Mouse (Mus musculus): ENCODE results near the gene Mllt3. TPM values are rescaled to one million over a fixed set of nuclear protein-coding genes. Genes with fewer than 3 reads are reported as not detected.
A peak's percentile ranks its signal among the peaks of the same experiment; 100 is the strongest.

Mllt3 gene
- polyA plus RNA-seq, 1 experiment from 2014 or later = 74.9 TPM

DNA sequence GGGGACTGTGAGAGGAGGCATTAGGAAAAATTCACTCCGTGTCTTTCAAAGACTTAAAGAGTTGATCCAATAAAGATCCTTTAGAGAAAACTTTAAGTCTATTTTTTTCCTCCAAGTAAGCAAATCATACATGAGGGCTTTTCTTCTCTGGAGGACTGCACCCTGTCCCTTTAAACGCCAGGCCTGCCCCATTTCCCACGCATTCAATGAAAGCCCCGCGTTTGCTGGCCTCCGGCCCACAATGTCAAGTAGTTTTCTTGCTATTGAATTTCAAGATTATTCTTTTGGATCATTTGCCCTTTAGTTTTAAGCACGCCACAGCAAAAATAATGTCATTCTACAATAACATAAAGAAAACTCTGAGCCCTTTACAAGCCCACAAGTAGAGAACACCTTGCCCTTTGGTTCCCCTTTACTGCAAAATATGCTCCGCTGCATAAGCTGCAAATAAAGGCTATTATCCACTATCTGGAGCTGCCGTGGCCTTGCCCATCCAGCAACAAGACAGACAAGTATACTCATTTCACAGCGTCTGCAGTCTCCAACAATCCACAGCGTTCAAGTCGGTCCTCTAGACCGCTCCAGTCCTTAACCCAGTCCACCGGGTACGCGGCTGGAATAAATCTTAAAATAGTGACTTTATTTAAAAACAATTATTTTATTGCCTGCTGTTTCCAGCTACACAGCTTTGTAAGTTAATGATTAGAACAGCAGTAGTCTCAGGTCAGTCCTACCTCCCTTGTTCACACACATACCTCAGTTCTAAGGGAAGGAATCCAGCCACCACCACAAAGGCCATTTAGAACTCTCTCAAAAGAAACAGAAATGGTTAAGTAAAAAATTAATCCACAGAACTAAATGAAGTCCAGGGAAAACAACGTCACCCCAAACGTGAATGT is 15.5 kb downstream of the Mllt3 start:
- no peak overlapping the region for H3K4me3 ChIP-seq (ENCODE audit: low read depth, low read length)
- no peak for ATAC-seq
- H3K36me3 ChIP-seq (ENCODE audit: control insufficient read depth, insufficient read depth, low read length) = no peaks in the 10 kb centered on the region
- H3K9me3 ChIP-seq (replicated peaks; ENCODE audit: control insufficient read depth, low read length, poor library complexity, severe bottlenecking) = no peaks in the 10 kb centered on the region
- H3K27ac ChIP-seq (ENCODE audit: low read length) = peak overlapping the region; percentile 51
- H3K9ac ChIP-seq (ENCODE audit: low read depth, low read length) = no peak overlapping the region
- H3K4me2 ChIP-seq (ENCODE audit: low read length) = peak overlapping the region; percentile 33
- H3K4me1 ChIP-seq (ENCODE audit: control insufficient read depth, insufficient read depth, low read length) = peaks cover 35% of the 10 kb centered on the region
- no peaks in the 10 kb centered on the region for H3K27me3 ChIP-seq (ENCODE audit: control insufficient read depth, insufficient read depth, low read depth, low read length)
- 21% methylated on average over 18 of the region's 18 CpGs for WGBS

DNA sequence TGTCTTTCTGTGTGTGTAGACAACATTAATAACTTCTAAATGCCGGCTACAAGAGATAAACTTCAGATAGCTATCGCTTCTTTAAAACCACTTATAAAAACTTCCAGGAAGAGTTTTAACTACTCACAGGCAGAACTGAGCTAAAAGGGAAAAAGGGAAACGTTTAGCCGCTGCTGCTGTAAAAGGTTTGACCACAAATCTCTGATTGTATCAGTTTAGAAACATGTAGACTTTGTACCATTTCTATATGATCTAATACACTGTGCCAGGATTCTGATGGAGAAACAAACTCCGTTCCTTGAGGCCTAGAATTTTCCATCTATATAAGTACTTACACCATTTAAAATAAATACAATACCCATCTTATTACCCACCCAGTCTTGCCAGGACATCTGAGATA is 17.4 kb downstream of the Mllt3 start:
- 88% methylated on average over 5 of the region's 5 CpGs for WGBS
- Histone ChIP-seq H3K4me3 (ENCODE audit: low read depth, low read length) (no peak overlapping the region), H3K4me1 (ENCODE audit: control insufficient read depth, insufficient read depth, low read length) (peaks cover 41% of the 10 kb centered on the region), H3K27me3 (ENCODE audit: control insufficient read depth, insufficient read depth, low read depth, low read length) (no peaks in the 10 kb centered on the region), H3K27ac (ENCODE audit: low read length) (no peak overlapping the region), H3K9ac (ENCODE audit: low read depth, low read length) (no peak overlapping the region), H3K4me2 (ENCODE audit: low read length) (no peak overlapping the region), H3K9me3 (replicated peaks; ENCODE audit: control insufficient read depth, low read length, poor library complexity, severe bottlenecking) (no peaks in the 10 kb centered on the region), H3K36me3 (ENCODE audit: control insufficient read depth, insufficient read depth, low read length) (no peaks in the 10 kb centered on the region)
- ATAC-seq = no peak

DNA sequence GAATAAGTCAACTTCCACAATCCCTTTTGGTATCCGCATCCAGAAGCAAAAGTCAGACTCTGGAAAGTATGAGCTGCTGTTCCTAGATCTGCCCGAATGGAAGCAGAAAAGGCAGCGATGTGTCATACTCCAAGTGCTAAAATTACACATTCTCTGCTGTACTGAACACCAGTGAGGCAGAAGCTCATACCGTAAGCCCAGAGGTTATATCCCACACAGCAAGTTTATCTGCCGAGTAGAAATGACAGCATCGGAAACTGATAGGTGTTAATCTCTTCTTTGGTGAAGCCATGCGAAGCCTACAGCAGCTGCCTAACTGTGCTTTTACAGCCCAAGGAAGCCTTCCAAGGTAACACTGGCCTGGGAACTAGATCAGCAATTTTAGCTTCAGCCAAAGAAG is 17.9 kb downstream of the Mllt3 start:
- Histone ChIP-seq H3K4me3 (ENCODE audit: low read depth, low read length) (no peak overlapping the region), H3K4me2 (ENCODE audit: low read length) (no peak overlapping the region), H3K9ac (ENCODE audit: low read depth, low read length) (no peak overlapping the region), H3K9me3 (replicated peaks; ENCODE audit: control insufficient read depth, low read length, poor library complexity, severe bottlenecking) (no peaks in the 10 kb centered on the region), H3K27me3 (ENCODE audit: control insufficient read depth, insufficient read depth, low read depth, low read length) (no peaks in the 10 kb centered on the region), H3K27ac (ENCODE audit: low read length) (no peak overlapping the region), H3K4me1 (ENCODE audit: control insufficient read depth, insufficient read depth, low read length) (peaks cover 39% of the 10 kb centered on the region), H3K36me3 (ENCODE audit: control insufficient read depth, insufficient read depth, low read length) (no peaks in the 10 kb centered on the region)
- no peak for ATAC-seq
- WGBS = 66% methylated on average over 7 of the region's 7 CpGs

GRCm38 (mm10) chr4:88012774-88013173 is 20.4 kb downstream of the Mllt3 start:
- peaks cover 36% of the 10 kb centered on the region for H3K4me1 ChIP-seq (ENCODE audit: control insufficient read depth, insufficient read depth, low read length)
- no peak overlapping the region for H3K4me3 ChIP-seq (ENCODE audit: low read depth, low read length)
- no peaks in the 10 kb centered on the region for H3K36me3 ChIP-seq (ENCODE audit: control insufficient read depth, insufficient read depth, low read length)
- 45% methylated on average over 4 of the region's 4 CpGs for WGBS
- no peaks in the 10 kb centered on the region for H3K9me3 ChIP-seq (replicated peaks; ENCODE audit: control insufficient read depth, low read length, poor library complexity, severe bottlenecking)
- H3K9ac ChIP-seq (ENCODE audit: low read depth, low read length) = no peak overlapping the region
- no peak overlapping the region for H3K27ac ChIP-seq (ENCODE audit: low read length)
- no peak for ATAC-seq
- H3K4me2 ChIP-seq (ENCODE audit: low read length) = no peak overlapping the region
- H3K27me3 ChIP-seq (ENCODE audit: control insufficient read depth, insufficient read depth, low read depth, low read length) = no peaks in the 10 kb centered on the region

- Histone ChIP-seq H3K4me3 (ENCODE audit: low read depth, low read length) (no peak overlapping the region), H3K9ac (ENCODE audit: low read depth, low read length) (no peak overlapping the region), H3K27me3 (ENCODE audit: control insufficient read depth, insufficient read depth, low read depth, low read length) (no peaks in the 10 kb centered on the region), H3K9me3 (replicated peaks; ENCODE audit: control insufficient read depth, low read length, poor library complexity, severe bottlenecking) (no peaks in the 10 kb centered on the region), H3K4me1 (ENCODE audit: control insufficient read depth, insufficient read depth, low read length) (peaks cover 31% of the 10 kb centered on the region), H3K36me3 (ENCODE audit: control insufficient read depth, insufficient read depth, low read length) (no peaks in the 10 kb centered on the region), H3K4me2 (ENCODE audit: low read length) (no peak overlapping the region), H3K27ac (ENCODE audit: low read length) (no peak overlapping the region)
- no peak for ATAC-seq
- WGBS = 65% methylated on average over 4 of the region's 4 CpGs
These were observed 21.1 kb downstream of the Mllt3 start for GRCm38 (mm10) chr4:88011870-88012572.

- Histone ChIP-seq H3K36me3 (ENCODE audit: control insufficient read depth, insufficient read depth, low read length) (no peaks in the 10 kb centered on the region), H3K27me3 (ENCODE audit: control insufficient read depth, insufficient read depth, low read depth, low read length) (no peaks in the 10 kb centered on the region), H3K4me2 (ENCODE audit: low read length) (no peak overlapping the region), H3K27ac (ENCODE audit: low read length) (no peak overlapping the region), H3K4me3 (ENCODE audit: low read depth, low read length) (no peak overlapping the region), H3K4me1 (ENCODE audit: control insufficient read depth, insufficient read depth, low read length) (peaks cover 29% of the 10 kb centered on the region), H3K9ac (ENCODE audit: low read depth, low read length) (no peak overlapping the region), H3K9me3 (replicated peaks; ENCODE audit: control insufficient read depth, low read length, poor library complexity, severe bottlenecking) (no peaks in the 10 kb centered on the region)
- WGBS = 90% methylated on average over 5 of the region's 5 CpGs
- ATAC-seq = no peak
These were observed 22.7 kb downstream of the Mllt3 start for GRCm38 (mm10) chr4:88010441-88010840.

- Histone ChIP-seq H3K27ac (ENCODE audit: low read length) (no peak overlapping the region), H3K4me1 (ENCODE audit: control insufficient read depth, insufficient read depth, low read length) (peaks cover 3% of the 10 kb centered on the region; the same call in 1 of the 2 replicates), H3K27me3 (ENCODE audit: control insufficient read depth, insufficient read depth, low read depth, low read length) (no peaks in the 10 kb centered on the region), H3K9me3 (replicated peaks; ENCODE audit: control insufficient read depth, low read length, poor library complexity, severe bottlenecking) (no peaks in the 10 kb centered on the region), H3K9ac (ENCODE audit: low read depth, low read length) (no peak overlapping the region), H3K4me3 (ENCODE audit: low read depth, low read length) (no peak overlapping the region), H3K4me2 (ENCODE audit: low read length) (no peak overlapping the region), H3K36me3 (ENCODE audit: control insufficient read depth, insufficient read depth, low read length) (peaks cover 5% of the 10 kb centered on the region; the same call in 1 of the 2 replicates)
- no peak for ATAC-seq
- WGBS = 89% methylated on average over 3 of the region's 3 CpGs
These were observed 27.4 kb downstream of the Mllt3 start for GRCm38 (mm10) chr4:88005801-88006200.

GRCm38 (mm10) chr4:88003159-88003948 is 29.8 kb downstream of the Mllt3 start:
- H3K36me3 ChIP-seq (ENCODE audit: control insufficient read depth, insufficient read depth, low read length) = peaks cover 5% of the 10 kb centered on the region; the same call in 1 of the 2 replicates
- no peak overlapping the region for H3K27ac ChIP-seq (ENCODE audit: low read length)
- no peak overlapping the region for H3K4me3 ChIP-seq (ENCODE audit: low read depth, low read length)
- no peak overlapping the region for H3K4me2 ChIP-seq (ENCODE audit: low read length)
- WGBS = 84% methylated on average over 9 of the region's 9 CpGs
- ATAC-seq = no peak
- no peaks in the 10 kb centered on the region for H3K27me3 ChIP-seq (ENCODE audit: control insufficient read depth, insufficient read depth, low read depth, low read length)
- no peak overlapping the region for H3K9ac ChIP-seq (ENCODE audit: low read depth, low read length)
- no peaks in the 10 kb centered on the region for H3K9me3 ChIP-seq (replicated peaks; ENCODE audit: control insufficient read depth, low read length, poor library complexity, severe bottlenecking)
- no peaks in the 10 kb centered on the region; the same call in 1 of the 2 replicates for H3K4me1 ChIP-seq (ENCODE audit: control insufficient read depth, insufficient read depth, low read length)

All from midbrain, embryonic 16.5 days (tissue).